Mouse (Mus musculus): ENCODE measurements at regions not wholly inside any gene's neighbourhood (a gene's known extent, or its start where the extent isn't known, plus 50 kb on each side); places are given as distances from the start of the nearest gene placed in this dataset.

DNA sequence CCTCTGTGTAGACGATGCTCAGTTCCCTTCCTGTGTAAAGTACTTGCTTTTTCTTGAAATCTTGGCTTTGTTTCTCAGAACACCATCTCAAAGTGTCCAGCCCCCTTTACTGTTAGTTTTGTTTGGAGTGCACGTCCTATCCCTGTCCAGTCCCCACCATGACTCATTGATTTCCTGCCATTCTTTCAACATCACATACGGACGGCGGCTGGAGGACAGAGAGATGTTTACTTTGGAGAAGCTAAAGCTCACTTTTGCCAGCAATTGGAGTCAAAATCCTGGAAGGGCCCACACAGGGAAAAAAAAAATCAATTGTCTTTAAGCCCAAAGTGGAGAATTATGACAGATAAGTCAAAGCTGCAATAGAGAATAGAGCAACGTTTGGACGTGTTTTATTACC, 51.8 kb downstream of the Gm5426 start:
- Histone ChIP-seq H3K36me3 (replicated peaks in 1 of 2; ENCODE audit: control insufficient read depth in 1 of 2, insufficient read depth in 1 of 2, low read length in 1 of 2) (no peaks in the 10 kb centered on the region), H3K9me3 (replicated peaks; ENCODE audit: low read length) (peaks cover 2% of the 10 kb centered on the region), H3K4me3 (replicated peaks in 1 of 3; ENCODE audit: low read depth in 2 of 3, low read length in 2 of 3, poor library complexity in 1 of 3) (no peak overlapping the region), H3K79me2 (replicated peaks; ENCODE audit: control insufficient read depth, extremely low read depth, insufficient read depth, poor library complexity, severe bottlenecking) (no peaks in the 10 kb centered on the region), H3K27ac (ENCODE audit: insufficient read depth, low read depth) (no peak overlapping the region), H3K4me1 (ENCODE audit: control insufficient read depth in 1 of 2, insufficient read depth in 2 of 2) (no peaks in the 10 kb centered on the region), H3K27me3 (replicated peaks) (no peaks in the 10 kb centered on the region), H3K9ac (ENCODE audit: insufficient read depth, low read depth) (no peak overlapping the region), H3K4me2 (ENCODE audit: insufficient read depth, low read depth, poor library complexity, severe bottlenecking) (no peak overlapping the region)
- TF ChIP-seq NELFE (IDR thresholded peaks at IDR 0.05; ENCODE audit: low read depth, low read length), result no peak
- dilution Hi-C loops (cut with MboI; ENCODE audit: extremely low pct_ligation_motif_present, extremely low pct_unique_long_range_greater_than_20kb, low sequenced_read_pairs), result no loop called here
- in situ Hi-C loops (cut with MboI; ENCODE audit: low pct_ligation_motif_present, low pct_unique_long_range_greater_than_20kb, low sequenced_read_pairs), result no loop called here
- DNase-seq (ENCODE audit: extremely low read depth), result no peak

DNA sequence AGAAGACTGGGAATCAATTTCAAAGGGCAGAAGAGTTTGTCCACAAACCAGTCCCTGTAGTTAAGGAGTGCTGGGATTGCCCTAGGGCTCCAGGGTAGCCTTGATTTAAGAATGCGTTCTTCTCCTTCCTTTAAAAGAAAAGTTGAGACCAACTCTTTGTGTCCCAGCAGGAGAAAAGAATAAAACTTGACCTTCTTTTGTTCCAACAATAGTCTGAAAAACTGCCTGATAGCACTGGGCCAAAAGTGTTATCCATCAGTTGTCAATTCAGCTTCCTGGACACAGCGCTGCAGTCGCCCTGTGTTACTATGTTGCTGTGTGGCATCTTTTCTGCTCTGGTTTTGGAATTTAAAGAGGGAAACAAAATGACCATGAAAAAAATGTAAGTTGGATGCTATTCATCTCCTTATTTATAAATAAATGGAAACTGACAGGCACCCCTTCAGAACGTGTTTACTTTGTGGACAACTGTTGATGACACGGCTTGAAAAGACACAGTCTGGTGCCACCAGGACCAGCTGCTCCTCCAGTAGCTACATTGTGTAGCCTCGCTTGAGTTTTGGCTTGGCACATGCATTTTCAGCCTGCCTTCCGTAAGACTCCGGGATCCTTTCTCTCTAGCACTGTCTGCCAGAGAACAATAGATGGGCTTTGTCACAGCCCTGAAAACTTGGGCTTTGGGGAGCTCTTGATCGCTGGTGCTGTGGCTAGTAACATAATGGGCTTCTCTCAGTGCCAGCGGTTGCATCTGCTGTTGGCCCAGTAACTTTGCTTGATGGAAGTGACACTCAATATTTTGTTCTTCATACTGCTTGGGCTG, 54.0 kb downstream of the Gm5426 start:
- dilution Hi-C loops (cut with MboI; ENCODE audit: extremely low pct_ligation_motif_present, extremely low pct_unique_long_range_greater_than_20kb, low sequenced_read_pairs) (no loop called here), in situ Hi-C loops (cut with MboI; ENCODE audit: low pct_ligation_motif_present, low pct_unique_long_range_greater_than_20kb, low sequenced_read_pairs) (no loop called here)
- H3K9me3 ChIP-seq (replicated peaks; ENCODE audit: low read length), result no peaks in the 10 kb centered on the region
- no peaks in the 10 kb centered on the region for H3K79me2 ChIP-seq (replicated peaks; ENCODE audit: control insufficient read depth, extremely low read depth, insufficient read depth, poor library complexity, severe bottlenecking)
- no peaks in the 10 kb centered on the region for H3K4me1 ChIP-seq (ENCODE audit: control insufficient read depth in 1 of 2, insufficient read depth in 2 of 2)
- H3K27ac ChIP-seq (ENCODE audit: insufficient read depth, low read depth), result no peak overlapping the region
- TF ChIP-seq ZC3H11A (IDR thresholded peaks at IDR 0.05; ENCODE audit: low read depth, low read length) (no peak), CHD1 (IDR thresholded peaks at IDR 0.05; ENCODE audit: low read depth, low read length) (no peak)
- no peak overlapping the region for H3K4me2 ChIP-seq (ENCODE audit: insufficient read depth, low read depth, poor library complexity, severe bottlenecking)
- H3K36me3 ChIP-seq (replicated peaks in 1 of 2; ENCODE audit: control insufficient read depth in 1 of 2, insufficient read depth in 1 of 2, low read length in 1 of 2), result no peaks in the 10 kb centered on the region
- H3K27me3 ChIP-seq (replicated peaks), result no peaks in the 10 kb centered on the region
- H3K4me3 ChIP-seq (replicated peaks in 1 of 3; ENCODE audit: low read depth in 2 of 3, low read length in 2 of 3, poor library complexity in 1 of 3), result no peak overlapping the region
- no peak overlapping the region for H3K9ac ChIP-seq (ENCODE audit: insufficient read depth, low read depth)
- no peak for DNase-seq (ENCODE audit: extremely low read depth)

DNA sequence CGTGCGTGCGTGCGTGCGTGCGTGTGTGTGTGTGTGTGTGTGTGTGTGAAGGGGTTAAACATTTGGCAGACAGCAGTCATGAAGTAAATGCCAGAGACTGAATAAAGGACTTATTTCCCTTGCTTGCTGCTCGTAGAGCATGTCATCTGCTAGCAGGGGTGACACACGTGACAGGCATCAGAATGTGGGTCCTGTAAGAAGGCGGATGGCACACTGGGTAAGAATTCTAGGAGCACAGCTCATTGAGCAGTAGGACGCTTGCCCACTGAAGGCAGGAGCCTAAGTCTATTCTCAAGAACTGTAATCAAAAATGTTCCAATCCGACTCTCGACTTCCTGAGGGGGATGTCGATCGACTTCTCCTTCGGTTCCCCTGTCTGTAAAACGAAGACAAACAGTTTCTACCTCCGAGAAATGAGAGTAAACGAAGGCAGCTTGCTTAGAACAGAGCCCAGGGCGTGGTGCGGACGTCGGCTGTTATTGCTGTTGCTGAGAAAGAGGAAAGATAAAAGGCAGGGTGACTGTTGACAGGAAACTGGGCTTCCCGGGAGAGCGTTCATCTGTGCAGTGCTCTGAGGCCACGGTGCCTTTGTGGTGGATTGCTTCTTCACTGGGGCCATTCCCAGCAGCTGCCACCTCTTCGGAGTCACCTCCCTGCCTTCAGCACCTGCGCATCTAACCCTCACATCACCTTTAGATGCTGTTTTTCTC, 64.7 kb downstream of the Gm5426 start:
- DNase-seq (ENCODE audit: extremely low read depth), result no peak
- Histone ChIP-seq H3K79me2 (replicated peaks; ENCODE audit: control insufficient read depth, extremely low read depth, insufficient read depth, poor library complexity, severe bottlenecking) (no peaks in the 10 kb centered on the region), H3K9ac (ENCODE audit: insufficient read depth, low read depth) (no peak overlapping the region), H3K36me3 (replicated peaks in 1 of 2; ENCODE audit: control insufficient read depth in 1 of 2, insufficient read depth in 1 of 2, low read length in 1 of 2) (no peaks in the 10 kb centered on the region), H3K4me1 (ENCODE audit: control insufficient read depth in 1 of 2, insufficient read depth in 2 of 2) (peaks cover 3 to 7% of the 10 kb centered on the region in 2 experiments; a peak in 2 of 4 replicates), H3K27ac (ENCODE audit: insufficient read depth, low read depth) (no peak overlapping the region), H3K9me3 (replicated peaks; ENCODE audit: low read length) (no peaks in the 10 kb centered on the region), H3K27me3 (replicated peaks) (no peaks in the 10 kb centered on the region), H3K4me2 (ENCODE audit: insufficient read depth, low read depth, poor library complexity, severe bottlenecking) (no peak overlapping the region), H3K4me3 (replicated peaks in 1 of 3; ENCODE audit: low read depth in 2 of 3, low read length in 2 of 3, poor library complexity in 1 of 3) (no peak overlapping the region)
- dilution Hi-C loops (cut with MboI; ENCODE audit: extremely low pct_ligation_motif_present, extremely low pct_unique_long_range_greater_than_20kb, low sequenced_read_pairs) (no loop called here), in situ Hi-C loops (cut with MboI; ENCODE audit: low pct_ligation_motif_present, low pct_unique_long_range_greater_than_20kb, low sequenced_read_pairs) (loop anchor here (25.0 kb wide), 1 partner anchor 536 kb away; no protein-coding TSS in a partner anchor)
- TF ChIP-seq CHD2 (IDR thresholded peaks at IDR 0.05; ENCODE audit: low read length) (no peak), MAZ (IDR thresholded peaks at IDR 0.05; ENCODE audit: low read depth, low read length) (no peak), UBTF (IDR thresholded peaks at IDR 0.05; ENCODE audit: low read depth, low read length) (no peak), POLR2AphosphoS2 (IDR thresholded peaks at IDR 0.05; ENCODE audit: low read depth, low read length) (no peak)

Measured in CH12.LX (cell line).